Mouse (Mus musculus): Measurements from ENCODE around the gene Fuca2.
"Not testable (repeated sequence)": the region's sequence is repeated elsewhere in the genome, so short reads cannot be mapped to it uniquely, and the experiment has no call there.

Fuca2 gene

DNA sequence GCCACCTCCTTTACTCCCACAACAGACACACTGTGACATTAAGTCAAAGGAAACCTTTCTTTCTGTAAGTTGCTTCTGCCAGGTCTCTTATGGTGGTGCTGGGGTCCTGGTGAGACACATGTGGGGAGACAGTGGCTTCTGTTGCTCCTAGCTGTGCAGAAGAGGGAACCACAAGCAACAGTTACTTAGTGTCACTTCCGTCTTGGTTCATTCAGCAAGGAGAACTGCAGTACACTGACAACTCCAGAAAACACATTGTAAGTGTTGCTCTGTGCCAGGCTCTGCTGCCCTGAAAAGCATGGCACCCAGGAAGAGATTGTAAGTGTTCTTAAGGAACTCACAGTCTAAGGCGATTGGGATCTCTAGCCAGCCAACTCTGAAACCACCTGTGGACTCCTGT is at the start of gene Fuca2:
Gene Fuca2 (plus strand): TSS at position 210 of the 400 bp plus-strand sequence.
- DNase-seq (ENCODE audit: extremely low read depth, low read depth, low spot score) = no peak

DNA sequence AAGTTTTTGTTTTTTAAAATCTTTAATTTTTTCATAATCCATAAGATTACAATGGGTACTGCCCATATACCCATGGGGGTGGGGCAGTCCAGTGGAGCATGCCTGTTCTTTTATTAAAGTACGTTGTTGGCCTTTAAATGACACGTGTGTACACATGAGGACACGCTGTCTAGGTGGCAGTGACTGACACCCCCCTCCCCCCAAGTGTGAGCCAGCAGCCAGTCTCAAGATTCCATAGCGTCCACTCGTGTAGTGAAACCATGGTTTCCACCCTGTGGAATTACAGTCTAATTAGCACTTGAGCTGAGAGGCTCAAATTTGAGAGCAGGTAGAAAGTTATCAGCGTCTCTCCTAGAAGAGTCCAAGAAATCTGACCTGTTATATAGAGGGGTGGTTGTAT is 47.7 kb upstream of the Fuca2 start:
- DNase-seq (ENCODE audit: extremely low read depth, low read depth, low spot score) = no peak

DNA sequence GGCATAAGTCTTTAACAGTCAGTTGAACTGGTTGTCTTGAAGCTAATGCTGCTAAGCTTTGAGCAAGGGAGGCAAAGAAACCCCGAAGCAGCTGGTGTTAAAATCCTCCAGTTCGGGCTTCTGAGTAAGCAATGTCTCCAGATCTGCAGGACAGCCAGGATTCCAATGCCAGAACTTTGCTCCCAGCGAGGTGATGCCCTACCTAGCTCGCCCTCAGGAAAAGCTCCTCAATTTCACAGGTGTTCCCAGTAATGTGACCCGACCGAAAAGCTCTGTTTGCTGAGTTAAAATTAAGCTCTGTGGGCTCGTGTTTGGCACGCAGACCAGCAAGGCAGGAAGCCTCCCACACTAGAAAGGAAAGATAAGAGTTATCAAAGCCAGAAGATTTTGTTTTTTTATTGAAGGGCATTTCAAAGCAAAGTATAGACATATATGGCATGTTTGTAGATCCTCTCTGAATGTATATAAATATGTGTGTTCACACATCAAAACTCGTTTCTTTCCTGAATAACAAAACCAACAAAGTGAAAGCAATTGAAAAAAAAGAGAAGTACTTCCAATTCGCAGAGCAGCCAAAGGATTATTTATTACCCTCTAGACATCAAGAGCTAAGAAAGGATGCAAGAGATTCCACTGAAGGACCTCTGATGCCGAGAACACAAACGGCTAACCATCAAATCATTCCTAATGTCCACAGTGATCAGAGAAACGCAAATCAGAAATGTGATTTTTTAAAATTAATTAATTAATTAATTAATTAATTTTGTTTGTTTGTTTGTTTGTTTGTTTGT is 45.9 kb upstream of the Fuca2 start:
- no peak for DNase-seq (ENCODE audit: extremely low read depth, low read depth, low spot score)

DNA sequence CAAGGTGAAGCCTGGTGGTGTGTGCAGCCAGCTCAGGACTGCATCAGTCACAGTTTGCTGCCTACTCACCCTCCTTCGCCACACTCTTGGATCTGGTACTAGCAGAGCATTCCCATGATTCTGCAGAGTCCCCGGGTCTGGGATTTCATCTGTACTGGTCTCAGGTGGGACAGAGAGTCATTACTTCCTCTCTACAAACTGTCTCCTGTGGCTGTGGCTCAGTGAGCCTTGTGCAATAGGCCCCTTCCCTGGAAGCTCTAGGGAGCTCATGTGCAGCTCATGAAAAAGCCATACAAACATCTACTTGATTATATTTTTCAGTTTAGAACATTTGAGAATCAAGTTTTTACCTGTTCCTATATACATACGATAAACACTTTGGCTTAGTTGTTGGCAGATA is 35.0 kb upstream of the Fuca2 start:
- DNase-seq (ENCODE audit: extremely low read depth, low read depth, low spot score) = not testable (repeated sequence)

DNA sequence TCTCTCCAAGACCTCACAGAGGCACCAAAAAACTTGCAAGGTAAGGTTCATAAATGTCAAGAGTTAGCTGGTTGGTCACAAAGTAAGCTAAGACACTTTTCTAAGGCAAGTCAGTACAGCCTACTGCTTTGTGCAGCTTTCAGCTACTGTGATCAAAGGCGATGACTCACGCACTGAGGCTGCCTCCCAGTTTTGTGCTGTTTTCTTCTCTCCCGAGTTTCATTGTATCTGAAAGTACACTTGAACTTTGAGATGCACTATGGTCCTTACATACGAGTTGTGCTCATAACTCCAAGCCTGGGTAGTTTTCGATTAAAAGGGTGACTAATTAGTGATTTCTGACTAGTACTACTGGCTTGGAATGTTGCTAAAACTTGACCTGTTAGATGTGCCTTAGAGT is 32.4 kb upstream of the Fuca2 start:
- DNase-seq (ENCODE audit: extremely low read depth, low read depth, low spot score) = no peak

DNA sequence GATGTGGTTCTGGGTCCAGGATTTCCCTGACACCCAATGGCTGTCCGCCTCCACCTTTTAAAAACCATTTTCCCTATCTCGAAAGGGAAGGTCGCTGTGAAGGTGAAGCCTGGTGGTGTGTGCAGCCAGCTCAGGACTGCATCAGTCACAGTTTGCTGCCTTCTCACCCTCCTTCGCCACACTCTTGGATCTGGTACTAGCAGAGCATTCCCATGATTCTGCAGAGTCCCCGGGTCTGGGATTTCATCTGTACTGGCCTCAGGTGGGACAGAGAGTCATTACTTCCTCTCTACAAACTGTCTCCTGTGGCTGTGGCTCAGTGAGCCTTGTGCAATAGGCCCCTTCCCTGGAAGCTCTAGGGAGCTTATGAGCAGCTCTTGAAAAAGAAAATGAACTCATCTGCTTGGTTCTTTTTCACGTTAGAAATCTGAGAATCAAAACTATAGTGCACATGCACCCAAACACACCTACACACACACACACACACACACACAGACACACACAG is 31.3 kb upstream of the Fuca2 start:
- DNase-seq (ENCODE audit: extremely low read depth, low read depth, low spot score) = not testable (repeated sequence)

DNA sequence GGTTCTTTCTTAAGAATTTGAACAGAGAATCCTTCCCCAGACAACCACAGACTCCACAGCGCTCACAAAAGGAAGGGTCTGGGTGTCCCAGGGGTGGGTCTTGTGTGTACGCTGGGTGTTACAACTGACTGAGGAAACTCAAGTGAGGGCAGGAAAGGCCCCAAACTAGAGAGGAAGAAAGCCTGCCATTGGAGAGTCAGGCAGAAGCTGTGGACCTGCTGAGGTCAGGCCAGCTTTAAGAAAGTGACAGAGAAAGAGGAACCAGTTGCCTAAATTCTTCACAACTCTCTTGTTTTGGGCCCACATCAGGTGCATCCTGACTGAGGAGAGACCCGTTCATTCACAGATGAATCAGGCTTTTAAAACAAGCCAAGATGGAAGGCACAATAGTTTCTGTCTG is 29.1 kb upstream of the Fuca2 start:
- DNase-seq (ENCODE audit: extremely low read depth, low read depth, low spot score) = no peak

DNA sequence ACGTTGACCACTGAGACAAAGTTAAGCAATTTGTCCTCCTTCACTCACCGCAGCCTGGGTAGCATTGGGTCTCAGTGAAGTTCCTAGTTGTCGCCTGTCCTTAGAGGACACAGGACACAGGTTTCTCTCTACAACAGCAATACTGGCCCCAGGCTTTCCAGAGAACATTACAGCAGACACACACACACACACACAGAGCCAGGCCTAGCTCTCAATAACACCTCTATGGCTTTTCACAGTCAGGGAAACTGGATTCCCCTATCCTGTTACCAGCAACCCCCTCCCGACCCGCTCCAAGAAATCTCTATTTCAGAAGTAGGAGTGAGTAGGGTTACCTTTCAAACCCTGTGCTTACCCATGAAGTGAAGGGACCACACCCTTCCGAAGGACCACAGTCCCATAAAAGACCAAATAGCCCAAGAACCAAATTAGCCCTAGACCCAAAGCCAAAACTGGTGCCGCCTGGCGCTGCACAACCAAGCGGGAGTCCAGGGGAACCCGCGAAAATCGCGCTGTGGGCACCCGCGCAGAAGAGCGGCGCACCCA is 26.0 kb upstream of the Fuca2 start:
- no peak for DNase-seq (ENCODE audit: extremely low read depth, low read depth, low spot score)

DNA sequence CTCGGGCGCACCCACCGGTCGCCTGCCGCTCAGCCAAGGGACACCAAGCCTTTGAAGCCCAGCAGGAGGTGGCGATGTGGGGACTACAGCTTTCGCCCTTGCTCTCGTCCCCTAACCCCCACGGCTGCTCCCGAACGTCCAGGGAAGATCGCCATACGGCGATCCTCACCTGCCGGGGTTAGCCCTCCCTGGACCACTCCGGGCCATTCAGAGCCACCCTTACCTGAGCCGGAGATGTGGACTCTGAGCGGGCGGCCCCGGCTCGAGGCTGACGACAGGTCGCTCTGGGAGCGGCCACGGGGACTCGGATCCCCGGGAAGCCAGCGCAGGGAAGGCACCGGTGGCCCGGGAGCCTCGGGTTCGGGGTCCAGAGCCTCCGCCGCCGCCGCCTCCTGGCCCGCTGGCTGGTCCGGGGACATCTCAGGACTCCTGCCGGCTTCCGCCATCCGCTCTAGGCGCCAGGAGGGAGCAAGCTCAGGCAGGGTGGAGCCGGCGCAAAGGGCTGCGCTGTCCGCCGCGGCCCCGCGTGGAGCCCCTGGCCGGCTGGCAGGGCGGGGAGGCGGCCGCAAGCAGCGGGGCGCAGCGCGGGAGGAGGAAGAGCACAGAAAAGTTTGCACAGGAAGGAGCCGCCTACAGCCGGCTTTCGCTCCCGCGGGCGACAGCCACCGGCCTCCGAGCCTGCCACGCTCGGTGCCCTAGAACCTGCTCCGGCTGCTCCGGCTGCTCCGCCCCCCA is 25.3 kb upstream of the Fuca2 start, which contains the start of gene Phactr2:
Gene Phactr2 (minus strand): TSS at position 580 of the 735 bp plus-strand sequence.
- no peak for DNase-seq (ENCODE audit: extremely low read depth, low read depth, low spot score)

DNA sequence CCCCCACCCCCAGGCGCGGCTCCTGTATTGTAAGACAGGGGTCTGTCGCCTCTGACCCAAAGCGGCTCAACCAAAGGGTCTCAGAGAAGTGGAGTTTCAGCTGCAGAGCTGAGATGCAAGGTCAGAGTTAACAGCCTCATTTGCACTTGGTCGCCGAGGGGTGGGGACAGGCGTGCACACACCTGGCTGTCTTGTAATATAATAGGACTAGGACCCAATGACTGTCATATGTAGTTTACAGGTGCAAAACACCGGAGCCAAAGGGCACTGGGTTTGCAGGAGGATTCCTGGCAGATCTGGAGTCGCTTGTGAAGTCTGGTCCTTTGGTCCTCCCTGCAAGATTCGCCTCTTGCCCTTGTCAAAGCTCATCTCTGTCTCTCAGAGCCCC is 24.8 kb upstream of the Fuca2 start:
- no peak for DNase-seq (ENCODE audit: extremely low read depth, low read depth, low spot score)

DNA sequence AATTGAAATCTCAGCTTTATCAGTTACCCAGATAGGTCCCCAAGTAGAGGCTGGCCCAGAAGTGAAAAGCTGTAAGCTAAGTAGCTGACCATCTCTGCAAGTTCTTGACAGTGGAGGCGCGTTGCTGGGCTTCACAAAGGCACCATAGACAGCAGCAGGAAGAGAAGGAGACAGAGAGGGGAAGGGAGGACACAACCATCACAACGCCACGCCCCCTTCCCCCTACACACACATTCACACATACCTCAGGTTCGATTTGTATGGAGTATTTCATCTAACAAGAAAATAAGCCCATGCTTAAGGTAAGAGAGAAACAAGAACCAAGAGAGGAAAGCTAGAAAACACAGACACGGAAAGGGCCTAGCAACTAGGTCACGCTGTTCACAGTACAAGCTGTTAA is 24.2 kb upstream of the Fuca2 start:
- no peak for DNase-seq (ENCODE audit: extremely low read depth, low read depth, low spot score)

DNA sequence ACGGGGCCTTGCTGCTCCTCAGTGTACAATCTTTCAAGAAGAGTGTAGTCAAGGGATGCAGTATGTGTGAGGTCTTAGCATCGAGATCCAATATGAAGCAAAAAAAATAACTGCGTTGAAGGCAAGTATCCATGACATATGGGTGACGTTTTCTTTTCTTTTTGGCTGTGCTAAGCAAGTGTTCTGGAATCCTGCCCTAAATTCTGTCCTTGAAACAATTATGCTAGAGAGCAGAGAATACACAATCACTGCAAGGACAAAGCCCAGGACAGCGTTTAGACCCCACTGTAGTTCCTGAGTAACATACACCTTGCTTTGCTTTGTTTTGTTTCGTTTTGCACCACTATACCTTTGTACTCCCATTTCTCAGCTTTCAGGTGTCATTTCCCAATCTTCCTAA is 20.0 kb upstream of the Fuca2 start:
- DNase-seq (ENCODE audit: extremely low read depth, low read depth, low spot score) = no peak

DNA sequence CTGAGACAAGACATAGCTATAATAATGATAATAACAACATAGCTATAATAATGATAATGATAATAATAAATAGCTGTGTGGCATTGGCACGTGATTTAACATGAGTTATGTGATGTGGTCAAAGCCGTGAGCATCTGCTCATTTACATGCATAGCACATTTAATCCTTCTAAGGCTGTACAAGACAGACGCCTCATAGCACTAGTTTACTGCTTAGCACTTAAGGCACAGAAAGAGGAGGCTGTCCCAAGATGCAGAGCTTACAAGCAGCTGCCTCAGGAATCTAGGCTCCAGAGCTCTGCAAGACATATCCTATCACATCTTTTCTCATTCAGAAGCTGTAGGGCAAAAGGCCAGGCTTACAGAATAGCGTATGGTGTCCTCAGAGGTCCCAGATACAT is 13.4 kb upstream of the Fuca2 start:
- DNase-seq (ENCODE audit: extremely low read depth, low read depth, low spot score) = no peak

DNA sequence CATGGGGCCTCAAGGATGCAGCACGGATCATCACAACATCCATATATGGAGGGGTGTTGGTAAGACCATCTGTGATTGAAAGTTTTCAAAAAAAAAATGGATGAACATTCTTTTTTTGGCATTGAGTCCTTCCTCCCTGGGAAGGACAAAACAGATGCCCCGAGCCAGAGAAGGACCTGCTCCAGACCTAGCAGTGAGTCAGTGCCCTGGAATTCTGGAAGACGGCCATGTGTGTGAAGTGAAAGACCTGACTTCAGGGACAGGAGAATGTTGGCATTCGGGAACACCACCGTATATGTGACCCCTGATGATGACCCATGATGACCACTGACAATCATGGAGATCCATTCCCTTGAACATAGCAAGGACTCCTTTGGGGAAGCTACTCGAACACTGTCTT is 9.7 kb upstream of the Fuca2 start:
- DNase-seq (ENCODE audit: extremely low read depth, low read depth, low spot score) = no peak

DNA sequence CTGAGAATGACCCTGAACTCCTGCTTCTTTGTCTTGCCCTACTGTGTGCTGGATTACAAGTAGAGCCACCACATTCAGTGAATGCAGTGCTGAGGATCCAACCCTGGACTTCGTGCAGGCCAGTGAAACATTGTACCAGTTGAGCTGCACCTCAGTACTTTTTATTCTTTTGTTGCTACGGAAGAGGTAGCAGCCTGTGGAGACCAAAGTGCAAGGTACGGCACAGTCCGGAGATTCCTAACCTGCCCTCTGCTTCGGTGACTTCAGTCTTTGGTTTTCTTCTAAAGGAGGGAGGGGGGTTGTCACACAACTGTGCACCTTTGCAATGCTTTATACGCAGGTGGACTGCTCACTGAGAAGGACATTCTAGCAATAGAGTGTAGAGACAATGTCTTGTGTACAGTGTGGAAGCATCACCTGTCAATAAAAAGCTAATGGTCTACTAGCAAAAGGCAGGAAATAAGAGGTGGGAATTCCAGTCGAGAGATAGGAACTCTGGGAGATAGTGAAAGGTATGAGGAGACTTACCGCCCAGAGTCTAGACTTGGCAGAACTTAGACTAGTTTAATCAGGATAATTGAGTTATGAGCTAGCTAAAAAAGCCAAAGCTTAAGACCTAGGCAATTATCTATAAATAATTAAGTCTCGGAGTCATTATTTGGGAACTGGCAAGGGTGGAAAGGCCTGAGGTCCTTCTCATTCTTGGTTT is 5.2 kb upstream of the Fuca2 start:
- no peak for DNase-seq (ENCODE audit: extremely low read depth, low read depth, low spot score)

DNA sequence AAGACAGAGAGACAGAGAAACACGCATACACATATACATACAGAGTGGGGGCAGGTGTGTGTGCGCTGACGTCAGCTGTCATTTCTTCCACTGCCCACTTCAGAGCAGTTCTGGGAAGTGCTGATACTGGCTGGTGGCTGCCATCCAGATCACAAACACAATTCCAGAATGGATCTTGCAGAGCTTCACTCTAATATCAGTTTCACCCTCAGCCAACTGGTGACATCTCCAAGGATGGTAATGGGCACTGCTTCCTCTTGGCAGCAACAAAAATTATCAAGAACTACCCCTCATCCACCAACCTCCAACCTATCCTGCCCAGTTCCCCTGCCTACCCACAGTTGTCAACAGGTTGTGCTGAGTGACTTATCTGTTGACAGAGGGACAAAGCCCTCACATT is 3.0 kb upstream of the Fuca2 start:
- no peak for DNase-seq (ENCODE audit: extremely low read depth, low read depth, low spot score)

DNA sequence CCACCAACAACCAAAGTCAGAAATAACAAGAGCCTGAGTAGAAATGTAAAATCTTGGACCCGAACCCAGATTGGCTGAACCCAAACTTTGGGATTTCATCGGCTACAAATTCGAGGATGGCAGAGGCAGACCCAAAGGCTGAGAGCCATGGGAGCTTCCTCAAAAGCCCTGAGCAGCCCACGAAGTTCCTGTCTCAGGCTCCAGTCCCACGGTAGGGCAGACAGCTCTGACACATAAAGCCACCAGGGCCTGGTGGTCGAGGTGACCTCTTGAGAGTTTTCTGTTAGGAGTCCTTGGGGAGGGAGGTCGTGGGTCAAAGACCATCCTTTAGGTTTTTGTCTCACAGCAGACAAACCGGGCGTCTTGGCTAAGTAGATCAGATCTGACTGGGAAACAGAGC is 1.1 kb downstream of the Fuca2 start:
- no peak for DNase-seq (ENCODE audit: extremely low read depth, low read depth, low spot score)

DNA sequence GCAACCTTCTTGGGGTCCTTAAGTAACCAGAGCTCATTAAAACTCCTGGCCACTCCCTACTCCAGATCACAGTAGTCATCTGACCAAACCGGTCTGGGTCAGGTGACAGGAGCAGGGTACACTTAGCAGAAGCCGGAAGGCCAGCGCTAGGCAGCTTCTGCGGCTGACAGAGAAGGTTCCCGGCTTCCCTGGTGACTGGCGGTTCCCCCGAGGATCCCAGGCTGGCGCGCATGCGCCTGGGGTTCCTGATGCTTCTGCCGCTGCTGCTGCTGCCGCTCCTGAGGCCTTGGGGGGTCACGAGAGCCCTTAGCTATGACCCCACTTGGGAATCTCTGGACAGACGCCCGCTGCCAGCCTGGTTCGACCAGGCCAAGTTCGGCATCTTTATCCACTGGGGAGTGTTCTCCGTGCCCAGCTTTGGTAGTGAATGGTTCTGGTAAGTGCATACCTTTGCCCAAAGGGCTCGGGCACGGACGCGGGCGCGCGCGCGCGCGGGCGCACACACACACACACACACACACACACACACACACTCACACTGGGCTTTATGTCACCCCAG is 1.7 kb downstream of the Fuca2 start:
- DNase-seq (ENCODE audit: extremely low read depth, low read depth, low spot score) = peak; percentile 50

DNA sequence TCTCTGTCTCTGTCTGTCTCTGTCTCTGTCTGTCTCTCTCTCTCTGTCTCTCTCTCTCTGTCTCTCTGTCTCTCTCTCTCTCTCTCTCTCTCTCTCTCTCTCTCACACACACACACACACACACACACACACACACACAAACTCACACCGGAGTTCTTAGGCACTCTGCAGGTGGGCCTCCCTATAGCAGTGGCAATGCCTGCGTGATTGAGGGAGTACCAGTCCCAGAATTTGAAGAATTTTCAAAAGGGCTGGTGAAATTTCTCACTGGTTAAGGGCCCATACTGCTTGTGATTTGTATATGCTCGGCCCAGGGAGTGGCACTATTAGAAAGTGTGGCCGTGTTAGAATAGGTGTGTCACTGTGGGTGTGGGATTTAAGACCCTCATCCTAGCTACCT is 2.2 kb downstream of the Fuca2 start:
- not testable (repeated sequence) for DNase-seq (ENCODE audit: extremely low read depth, low read depth, low spot score)

DNA sequence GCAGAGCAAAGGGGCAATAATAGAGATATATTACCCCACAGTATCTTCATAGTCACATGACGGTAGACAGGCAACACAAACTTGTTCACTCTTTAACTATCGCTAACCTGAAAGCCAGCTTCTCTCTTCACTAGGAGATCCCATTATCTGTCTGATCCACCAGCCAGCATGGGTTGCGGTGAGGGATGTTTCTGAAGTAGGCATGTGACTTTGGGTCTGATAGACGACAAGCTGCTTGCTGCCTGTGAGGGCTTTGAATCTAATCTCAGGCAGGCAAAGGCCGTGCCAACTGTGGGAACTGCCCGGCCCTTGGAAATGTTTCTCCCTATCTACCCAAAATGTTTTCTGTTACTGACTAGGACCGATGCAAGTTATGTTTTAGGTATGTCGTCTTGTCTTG is 3.0 kb downstream of the Fuca2 start:
- no peak for DNase-seq (ENCODE audit: extremely low read depth, low read depth, low spot score)

DNA sequence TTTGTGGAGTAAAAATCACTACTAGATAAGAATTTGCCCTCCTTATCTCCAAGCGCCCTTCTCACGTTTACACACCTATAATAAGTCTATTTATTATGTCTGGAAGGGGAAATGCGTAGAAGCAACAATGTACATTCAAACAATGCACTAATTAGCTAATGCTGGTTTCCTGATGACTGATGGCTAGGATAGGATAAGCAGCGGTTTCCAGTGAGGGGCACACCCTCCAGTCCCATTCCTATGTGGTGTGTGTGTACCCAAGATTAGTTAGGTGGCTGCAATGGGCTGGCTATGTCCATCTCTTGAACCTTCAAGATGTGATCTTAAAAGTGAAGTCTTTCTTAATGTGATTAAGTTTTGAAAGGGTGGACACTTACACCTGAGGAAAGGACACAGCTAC is 22.5 kb downstream of the Fuca2 start:
- DNase-seq (ENCODE audit: extremely low read depth, low read depth, low spot score) = no peak
